Mouse (Mus musculus) myocyte (in vitro differentiated cells): ENCODE data around the gene Mtf2.

Source experiments
- CEBPB ChIP-seq: IDR thresholded peaks from 2 replicates; pipeline ENCODE4 v1.6.1; 2011; ENCODE audit warnings: mild to moderate bottlenecking, moderate library complexity; ENCODE audit not compliant: poor library complexity, insufficient read depth, severe bottlenecking
- E2F4 ChIP-seq: IDR thresholded peaks from one replicate; pipeline ENCODE4 v1.6.1; 2011; ENCODE audit warnings: mild to moderate bottlenecking, control low read depth, moderate library complexity; ENCODE audit not compliant: insufficient read depth
- MAX ChIP-seq: IDR thresholded peaks from one replicate; pipeline ENCODE4 v1.6.1; 2011; ENCODE audit warnings: low read depth, mild to moderate bottlenecking, control low read depth
- MYOD1 ChIP-seq, 3 experiments: IDR thresholded peaks; one replicate each; pipeline ENCODE4 v1.6.1; 2011; ENCODE audit warnings: control low read depth in 2 of 3, low read depth in 2 of 3, mild to moderate bottlenecking in 2 of 3, moderate library complexity in 1 of 3; ENCODE audit not compliant: insufficient read length in 2 of 3, control insufficient read depth in 1 of 3
- MYOG ChIP-seq, 3 experiments: IDR thresholded peaks; one replicate each; pipeline ENCODE4 v1.6.1; 2011; ENCODE audit warnings: control low read depth in 2 of 3, low read depth in 2 of 3, mild to moderate bottlenecking in 2 of 3; ENCODE audit not compliant: insufficient read length in 2 of 3, control insufficient read depth in 1 of 3, insufficient read depth in 1 of 3
- POLR2A ChIP-seq: IDR thresholded peaks from one replicate; pipeline ENCODE4 v1.6.1; 2011; ENCODE audit warnings: low read depth, mild to moderate bottlenecking, control low read depth, moderate library complexity; ENCODE audit not compliant: insufficient read length
- POLR2AphosphoS2 ChIP-seq: IDR thresholded peaks from one replicate; pipeline ENCODE4 v1.6.1; 2011; ENCODE audit warnings: low read depth, control low read depth; ENCODE audit not compliant: insufficient read length
- REST ChIP-seq: IDR thresholded peaks from one replicate; pipeline ENCODE4 v1.6.1; 2011; ENCODE audit warnings: mild to moderate bottlenecking, control low read depth, moderate library complexity; ENCODE audit not compliant: insufficient read depth, insufficient read length
- SRF ChIP-seq: IDR thresholded peaks from one replicate; pipeline ENCODE4 v1.6.1; 2011; ENCODE audit warnings: low read depth; ENCODE audit not compliant: control insufficient read depth, insufficient read length
- TCF12 ChIP-seq: IDR thresholded peaks from one replicate; pipeline ENCODE4 v1.6.1; 2011; ENCODE audit warnings: mild to moderate bottlenecking, control low read depth; ENCODE audit not compliant: poor library complexity, insufficient read depth, severe bottlenecking
- TCF3 ChIP-seq: IDR thresholded peaks from one replicate; pipeline ENCODE4 v1.6.1; 2011; ENCODE audit warnings: low read depth, control low read depth; ENCODE audit not compliant: insufficient read length
- USF1 ChIP-seq: IDR thresholded peaks from one replicate; pipeline ENCODE4 v1.6.1; 2011; ENCODE audit warnings: low read depth, mild to moderate bottlenecking, control low read depth, moderate library complexity

DNA sequence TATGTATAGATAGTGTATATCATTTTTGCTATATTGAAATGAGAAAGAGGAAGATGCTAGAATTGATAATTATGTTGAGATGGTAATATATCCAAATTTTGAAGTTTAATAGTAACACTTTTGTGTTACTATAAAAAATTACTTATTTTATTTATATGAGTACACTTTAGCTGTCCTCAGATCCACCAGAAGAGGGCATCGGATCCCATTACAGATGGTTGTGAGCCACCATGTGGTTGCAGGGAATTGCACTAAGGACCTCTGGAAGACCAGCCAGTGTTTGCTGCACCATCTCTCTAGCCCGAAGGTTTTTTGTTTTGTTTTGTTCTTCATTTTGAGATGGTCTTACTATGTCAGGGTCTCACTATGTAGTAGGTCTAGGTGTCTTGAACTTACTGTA, 20.0 kb downstream of the Mtf2 start:
- TF ChIP-seq POLR2AphosphoS2 (no peak), POLR2A (no peak), MYOD1 (IDR thresholded peaks at IDR 0.05; ENCODE audit: control insufficient read depth in 1 of 3, insufficient read length in 2 of 3, low read depth in 2 of 3) (no peak), MYOG (IDR thresholded peaks at IDR 0.05; ENCODE audit: control insufficient read depth in 1 of 3, insufficient read depth in 1 of 3, insufficient read length in 2 of 3, low read depth in 2 of 3) (no peak), TCF12 (no peak), MAX (no peak), CEBPB (no peak), TCF3 (no peak), USF1 (no peak), SRF (no peak), E2F4 (no peak), REST (no peak)
